Mouse (Mus musculus) CD4-positive, CD25-positive, alpha-beta regulatory T cell (primary cell): Measurements from ENCODE around the gene Rps8. TPM values are rescaled to one million over a fixed set of nuclear protein-coding genes. Genes with fewer than 3 reads are reported as not detected.

Experiments
- polyA plus RNA-seq: library from polyadenylated mRNA; unstranded; fragments of 100-300 nt; shearing (Covaris generic); gene quantifications from one replicate; pipeline ENCODE4 v1.2.1, GENCODE M21; 2017

Gene Rps8
- polyA plus RNA-seq: 482 TPM

GRCm38 (mm10) chr4:117155792-117156355 lies at the start of gene Rps8:
Gene Rps8 (minus strand): TSS chr4:117156243.

GRCm38 (mm10) chr4:117181863-117182758 lies 26.1 kb upstream of the Rps8 start, which contains the start of gene Kif2c:
Gene Kif2c (minus strand): TSS chr4:117182639.

GRCm38 (mm10) chr4:117133817-117134600 lies 22.0 kb downstream of the Rps8 start, which contains the start of gene Plk3:
Gene Plk3 (minus strand): TSS chr4:117133963.

GRCm38 (mm10) chr4:117126675-117127290 lies 29.3 kb downstream of the Rps8 start, which contains the start of gene Tctex1d4:
Gene Tctex1d4 (plus strand): TSS chr4:117126794.

GRCm38 (mm10) chr4:117125348-117125909 lies 30.6 kb downstream of the Rps8 start, which contains the start of gene Btbd19:
Gene Btbd19 (minus strand): TSS chr4:117125725.

Other genes starting within 250 kb of the Rps8 start
- gene Urod, start 161.8 kb downstream of the Rps8 start, polyA plus RNA-seq: 100.0 TPM
- gene Hectd3, start 160.9 kb downstream of the Rps8 start, polyA plus RNA-seq: 34.9 TPM
- 32.6 TPM for gene Eif2b3, start 136.8 kb downstream of the Rps8 start, polyA plus RNA-seq
- gene Ptch2, start 60.2 kb downstream of the Rps8 start, polyA plus RNA-seq: not detected
- gene Btbd19, start 30.5 kb downstream of the Rps8 start, polyA plus RNA-seq: 41.1 TPM
- gene Tctex1d4, start 29.4 kb downstream of the Rps8 start, polyA plus RNA-seq: 2.5 TPM
- gene Plk3, start 22.3 kb downstream of the Rps8 start, polyA plus RNA-seq: 40.8 TPM
- 1.2 TPM for gene Kif2c, start 26.4 kb upstream of the Rps8 start, polyA plus RNA-seq
- gene Tmem53, start 95.7 kb upstream of the Rps8 start, polyA plus RNA-seq: 0.59 TPM
- not detected for gene Armh1, start 95.9 kb upstream of the Rps8 start, polyA plus RNA-seq